Comparison of ENCODE assay signal across 23 mouse cellular contexts in genomic region chr1:34443124-34443523, GRCm38 (mm10). TPM values are rescaled to one million over a fixed set of nuclear protein-coding genes. Genes with fewer than 3 reads are reported as not detected.
"Had no signal": no experiment of that assay in that cellular context is flagged by ENCODE, and none has a peak within 500 bp of the region (broad histone marks: within the 10 kb centered on the region; RNA-seq: fewer than 3 reads in every experiment).

No protein-coding gene starts in this region.

- H3K27me3 ChIP-seq: midbrain, embryonic 12.5 days; neural tube, embryonic 13.5 days; neural tube, embryonic 15.5 days; stomach, embryonic 15.5 days had no signal

- H3K9me3 ChIP-seq: midbrain, embryonic 10.5 days; midbrain, embryonic 12.5 days; neural tube, embryonic 13.5 days; neural tube, embryonic 15.5 days; stomach, embryonic 15.5 days had no signal

- H3K9ac ChIP-seq: lung, embryonic 14.5 days; midbrain, embryonic 12.5 days; neural tube, embryonic 13.5 days; neural tube, embryonic 15.5 days; stomach, embryonic 15.5 days had no signal

- H3K4me3 ChIP-seq: midbrain, embryonic 10.5 days; midbrain, embryonic 12.5 days; myocyte; neural tube, embryonic 13.5 days; neural tube, embryonic 15.5 days; stomach, embryonic 15.5 days had no signal

- H3K27ac ChIP-seq: midbrain, embryonic 10.5 days; midbrain, embryonic 12.5 days; neural tube, embryonic 13.5 days; neural tube, embryonic 15.5 days; stomach, embryonic 15.5 days; stomach, postnatal 0 days had no signal

- H3K4me2 ChIP-seq: lung, embryonic 14.5 days; midbrain, embryonic 12.5 days; neural tube, embryonic 13.5 days; neural tube, embryonic 15.5 days; stomach, embryonic 15.5 days had no signal

- ATAC-seq: midbrain, embryonic 16.5 days had no signal

- DNase-seq: lung, adult 18-20 months; lung, embryonic 14.5 days; lung, postnatal 10 days; lung, postnatal 4 days; midbrain, embryonic 14.5 days; retina, postnatal 1 day; right cerebral cortex, adult 18-20 months; right cerebral cortex, postnatal 25 days; thymus, adult 2 months; thymus, postnatal 25 days; thymus, postnatal 4 days had no signal

RNA-seq across cellular contexts. Expression of gene Prss39, which starts 55.1 kb away (rescaled TPM):
- total RNA-seq: megakaryocyte, adult 5-6 weeks had no signal
- polyA plus RNA-seq: lung, embryonic 14.5 days; lung, embryonic 16.5 days; midbrain, embryonic 10.5 days; midbrain, embryonic 12.5 days; midbrain, embryonic 14.5 days; midbrain, embryonic 16.5 days; myocyte; neural tube, embryonic 11.5 days; neural tube, embryonic 13.5 days; neural tube, embryonic 15.5 days; stomach, embryonic 15.5 days; stomach, postnatal 0 days; urinary bladder, adult 2 months had no signal
